Mouse (Mus musculus) C2C12 (cell line): ENCODE measurements around the gene Bcan.

ENCODE experiments used
- CTCF ChIP-seq: IDR thresholded peaks from one replicate; pipeline ENCODE4 v1.5.1; 2011; ENCODE audit not compliant: control insufficient read depth, insufficient read depth, insufficient read length
- FOSL1 ChIP-seq: IDR thresholded peaks from one replicate; pipeline ENCODE4 v1.8.0; 2011; ENCODE audit warnings: mild to moderate bottlenecking, low read length; ENCODE audit not compliant: poor library complexity, insufficient read depth, severe bottlenecking
- MAX ChIP-seq: IDR thresholded peaks from one replicate; pipeline ENCODE4 v1.6.1; 2011; ENCODE audit warnings: mild to moderate bottlenecking, control low read depth
- MYOD1 ChIP-seq: IDR thresholded peaks from one replicate; pipeline ENCODE4 v1.6.1; 2011; ENCODE audit warnings: low read depth; ENCODE audit not compliant: control insufficient read depth, insufficient read length

DNA sequence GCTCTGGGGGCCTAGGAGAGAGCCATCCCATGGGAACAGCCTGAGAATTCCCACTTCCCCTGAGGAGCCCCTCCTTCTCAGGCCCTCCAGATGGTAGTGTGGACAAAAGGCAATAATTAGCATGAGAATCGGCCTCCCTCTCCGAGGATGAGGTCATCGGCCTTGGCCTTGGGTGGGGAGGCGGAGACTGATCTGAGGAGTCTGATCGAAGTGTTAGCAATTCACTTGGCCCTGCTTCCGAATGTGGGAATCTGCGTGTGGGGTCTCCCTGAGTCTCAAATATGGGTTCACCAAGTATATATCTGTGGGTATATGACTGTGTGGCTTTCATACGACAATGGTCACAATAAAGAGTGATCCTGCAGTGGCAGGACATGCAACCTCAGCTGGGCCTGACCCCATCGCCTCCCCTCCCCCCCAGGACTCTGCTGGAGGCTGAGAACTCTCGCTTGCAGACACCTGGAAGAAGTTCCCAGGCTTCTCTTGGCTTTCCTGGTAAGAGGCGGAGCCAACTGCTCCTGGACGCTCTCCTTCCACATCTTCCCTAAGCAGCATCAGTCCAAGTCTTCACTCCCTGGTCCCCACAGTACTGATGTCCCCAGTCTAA lies 25.5 kb downstream of the Bcan start:
- no peak for TF ChIP-seq CTCF
- no peak for TF ChIP-seq MYOD1
- no peak for TF ChIP-seq FOSL1
- no peak for TF ChIP-seq MAX
